Mouse (Mus musculus): ENCODE measurements around the gene Heg1.

Heg1 gene

DNA sequence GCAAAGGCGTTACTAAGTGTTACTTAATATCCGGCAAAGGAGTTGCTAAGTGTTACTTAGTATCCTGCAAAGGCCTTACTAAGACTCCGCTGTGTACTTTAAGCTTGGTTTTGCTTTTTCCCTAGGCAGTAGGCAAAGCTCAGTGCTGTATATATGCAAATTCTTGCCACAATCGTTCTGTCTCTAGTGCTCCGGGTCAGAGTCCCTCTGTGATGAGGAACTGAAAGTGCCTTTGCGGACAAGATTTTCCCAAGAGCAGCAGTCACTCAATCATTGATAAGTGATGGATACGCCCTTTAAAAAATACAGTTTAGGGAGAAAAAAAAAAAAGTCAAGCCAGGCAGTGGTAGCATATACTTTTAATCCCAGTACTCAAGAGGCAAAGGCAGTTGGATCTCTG lies 61.3 kb downstream of the Heg1 start:
- DNase-seq (ENCODE audit: low spot score), result peak; percentile 39

DNA sequence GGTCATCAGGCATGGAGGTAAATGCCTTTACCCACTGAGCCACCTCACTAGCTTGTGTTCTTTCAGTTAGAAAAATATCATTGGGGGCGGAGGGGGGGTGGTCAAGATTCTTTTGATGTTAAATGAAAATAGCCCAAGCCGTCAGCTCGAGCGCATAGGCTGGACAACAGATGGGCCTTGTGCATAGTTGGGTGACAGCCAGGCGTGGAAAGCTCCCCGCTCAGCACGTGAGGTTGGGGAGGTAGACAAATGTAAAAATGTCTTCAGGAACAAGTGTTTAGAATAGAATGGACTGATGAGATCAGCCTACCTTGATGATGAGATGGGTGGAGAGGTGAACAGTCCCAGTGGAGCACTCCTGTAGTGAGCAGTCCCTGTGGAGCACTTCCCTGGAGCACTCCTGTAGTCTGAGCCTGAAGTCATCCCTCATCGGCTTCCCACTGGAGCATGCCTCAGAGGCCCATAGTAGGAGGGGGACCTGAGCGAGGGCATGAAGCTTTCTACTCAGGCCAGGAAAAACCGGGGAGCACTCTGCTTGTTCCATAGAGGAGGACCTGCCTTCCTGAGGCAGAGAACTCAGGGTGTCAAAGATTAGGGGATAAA lies 62.0 kb downstream of the Heg1 start:
- no peak for DNase-seq (ENCODE audit: low spot score)

DNA sequence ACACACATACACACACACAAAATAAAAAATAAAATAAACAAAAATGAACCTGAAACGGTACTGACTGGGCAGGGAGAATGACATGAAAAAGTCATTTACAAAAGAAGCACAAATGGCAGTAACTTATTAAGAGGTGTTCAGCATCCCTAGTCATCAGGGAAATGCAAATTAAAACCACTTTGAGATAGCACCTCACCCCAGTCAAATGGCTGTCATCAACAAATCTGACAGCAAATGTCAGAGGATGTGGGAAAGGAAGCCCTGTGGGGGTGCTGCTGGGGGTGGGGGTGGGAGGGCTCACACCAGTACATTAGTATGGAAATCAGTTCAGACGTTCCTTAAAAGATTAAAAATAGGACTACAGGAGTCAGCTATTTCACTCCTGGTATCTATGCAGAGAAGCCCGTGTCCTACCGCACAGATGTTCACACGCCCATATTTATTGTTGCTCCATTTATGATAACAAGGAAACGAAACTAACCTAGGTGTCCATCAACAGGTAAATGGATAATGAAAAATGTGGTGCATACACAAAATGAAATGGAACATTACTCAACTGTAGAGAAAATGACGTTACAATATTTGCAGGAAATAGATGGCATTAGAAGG lies 63.3 kb downstream of the Heg1 start:
- no peak for DNase-seq (ENCODE audit: low spot score)

- DNase-seq (ENCODE audit: low spot score), result no peak
These were observed 63.8 kb downstream of the Heg1 start for GRCm38 (mm10) chr16:33747994-33748393.

GRCm38 (mm10) chr16:33751152-33751551 lies 67.0 kb downstream of the Heg1 start:
- peak; percentile 50 for DNase-seq (ENCODE audit: low spot score)

- peak; percentile 46 for DNase-seq (ENCODE audit: low spot score)
These were observed 67.4 kb downstream of the Heg1 start for GRCm38 (mm10) chr16:33751590-33751989.

GRCm38 (mm10) chr16:33752904-33753578 lies 68.9 kb downstream of the Heg1 start:
- DNase-seq (ENCODE audit: low spot score), result peak; percentile 26

- DNase-seq (ENCODE audit: low spot score), result no peak
These were observed 71.1 kb downstream of the Heg1 start for GRCm38 (mm10) chr16:33755293-33755692.

- peak; percentile 30 for DNase-seq (ENCODE audit: low spot score)
These were observed 71.8 kb downstream of the Heg1 start for GRCm38 (mm10) chr16:33755961-33756360.

- DNase-seq (ENCODE audit: low spot score), result no peak
These were observed 72.2 kb downstream of the Heg1 start for GRCm38 (mm10) chr16:33756396-33756795.

DNA sequence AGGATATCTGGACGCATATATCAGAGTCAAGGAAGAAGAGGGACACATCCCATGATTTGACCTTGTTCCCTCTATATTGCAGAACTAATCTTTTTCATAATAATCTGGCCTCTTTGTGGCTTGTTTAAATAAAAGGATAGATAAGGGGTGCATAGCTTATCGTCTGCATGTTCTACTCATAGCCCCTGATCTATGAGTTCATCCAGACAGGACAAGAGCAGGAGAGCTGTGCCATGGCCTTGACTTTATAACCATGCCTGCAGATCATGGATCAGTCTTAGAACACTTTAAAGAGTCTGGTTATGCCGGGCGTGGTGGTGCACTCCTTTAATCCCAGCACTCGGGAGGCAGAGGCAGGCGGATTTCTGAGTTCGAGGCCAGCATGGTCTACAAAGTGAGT lies 75.0 kb downstream of the Heg1 start:
- no peak for DNase-seq (ENCODE audit: low spot score)

- no peak for DNase-seq (ENCODE audit: low spot score)
These were observed 76.4 kb downstream of the Heg1 start for GRCm38 (mm10) chr16:33760542-33760941.

DNA sequence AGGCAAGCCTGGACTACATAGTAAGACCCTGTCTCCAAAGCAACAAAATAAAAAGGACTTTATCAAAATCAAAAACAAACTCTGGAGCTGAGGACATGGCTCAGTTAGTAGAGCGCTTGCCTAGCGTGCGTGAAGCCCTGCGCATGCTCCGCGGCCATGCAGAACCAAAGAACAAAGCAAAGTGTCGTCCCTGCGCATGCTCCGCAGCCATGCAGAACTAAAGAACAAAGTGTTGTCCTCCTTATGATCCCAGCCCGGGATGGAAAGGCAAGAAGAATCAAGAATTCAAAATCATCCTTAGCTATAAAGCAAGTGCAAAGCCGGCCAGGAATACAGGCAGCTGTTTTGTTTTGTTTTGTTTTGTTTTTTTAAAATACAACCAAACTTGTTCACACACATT lies 76.8 kb downstream of the Heg1 start:
- no peak for DNase-seq (ENCODE audit: low spot score)

DNA sequence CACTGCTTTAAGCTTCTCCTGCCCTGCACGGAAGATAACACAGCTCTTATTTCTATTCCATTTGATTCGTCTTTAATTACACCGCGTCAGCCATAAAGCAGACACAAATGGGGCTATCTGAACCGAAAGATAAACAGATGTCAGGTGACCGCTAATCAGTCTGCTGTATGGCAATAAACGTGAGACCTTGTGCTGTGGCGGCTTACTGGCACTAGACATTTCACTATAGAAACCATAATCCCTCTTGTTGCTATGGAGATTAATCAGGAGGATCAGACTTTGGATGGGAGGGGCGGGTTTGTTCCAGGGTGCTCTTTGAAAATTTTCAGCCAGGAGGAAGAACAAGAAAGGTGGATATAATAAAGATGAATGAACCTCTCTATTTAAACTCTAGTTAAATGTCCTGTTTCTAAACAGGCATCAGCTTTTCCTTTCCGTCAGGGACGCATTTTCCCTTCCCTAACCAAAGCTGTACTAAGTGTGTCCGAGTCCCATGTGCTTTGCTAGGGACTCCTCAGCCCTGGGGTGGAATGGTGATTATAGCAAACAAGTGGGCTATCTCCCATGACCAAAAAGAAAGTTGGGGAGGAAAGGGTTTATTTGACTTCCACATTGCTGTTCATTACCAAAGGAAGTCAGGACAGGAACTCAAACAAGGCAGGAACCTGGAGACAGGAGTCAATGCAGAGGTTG lies 80.5 kb downstream of the Heg1 start:
- DNase-seq (ENCODE audit: low spot score), result no peak

GRCm38 (mm10) chr16:33765477-33765876 lies 81.3 kb downstream of the Heg1 start:
- no peak for DNase-seq (ENCODE audit: low spot score)

DNA sequence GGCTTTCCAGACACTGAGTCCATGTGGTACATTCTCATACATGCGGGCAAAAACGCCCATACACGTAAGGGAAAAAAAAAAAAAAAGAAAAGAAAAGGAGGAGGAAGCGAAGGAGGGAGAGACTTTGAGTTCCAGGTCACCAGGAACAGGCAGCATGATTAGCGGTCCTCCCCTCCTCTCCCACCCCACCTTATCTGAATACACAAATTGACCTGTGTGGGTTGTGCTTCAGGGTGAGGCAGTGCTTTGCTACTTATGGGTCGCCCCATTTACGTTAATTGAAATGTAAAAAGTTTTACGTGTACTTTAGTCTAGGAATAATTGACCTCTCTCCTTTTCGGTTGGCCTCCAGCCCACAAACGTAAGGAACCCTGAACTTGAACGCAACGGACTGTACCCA lies 82.1 kb downstream of the Heg1 start:
- DNase-seq (ENCODE audit: low spot score), result no peak

DNA sequence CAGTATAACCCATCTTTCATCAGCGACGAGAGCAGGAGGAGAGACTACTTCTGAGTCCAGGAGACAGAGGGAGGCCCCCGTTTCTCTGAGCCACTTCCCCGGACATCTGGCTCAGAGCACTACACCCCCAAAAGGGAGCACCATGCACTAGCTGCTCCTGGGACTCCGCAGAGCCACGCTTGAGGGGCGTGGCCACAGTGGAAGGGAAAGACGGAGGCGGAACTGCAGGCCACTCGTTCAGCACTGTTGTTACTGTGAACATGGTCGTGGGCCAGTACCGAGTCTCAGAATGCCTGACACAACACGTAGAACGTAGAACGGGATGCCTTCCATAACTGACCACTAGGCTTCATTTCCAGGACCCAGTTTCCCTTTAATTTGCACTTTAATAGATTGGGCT lies 82.6 kb downstream of the Heg1 start:
- no peak for DNase-seq (ENCODE audit: low spot score)

GRCm38 (mm10) chr16:33768491-33769278 lies 84.5 kb downstream of the Heg1 start:
- no peak for DNase-seq (ENCODE audit: low spot score)

- DNase-seq (ENCODE audit: low spot score), result peak; percentile 18
These were observed 85.7 kb downstream of the Heg1 start for GRCm38 (mm10) chr16:33769848-33770247.

GRCm38 (mm10) chr16:33770778-33771454 lies 86.7 kb downstream of the Heg1 start:
- DNase-seq (ENCODE audit: low spot score), result no peak

GRCm38 (mm10) chr16:33772809-33773208 lies 88.6 kb downstream of the Heg1 start:
- no peak for DNase-seq (ENCODE audit: low spot score)

GRCm38 (mm10) chr16:33774972-33775371 lies 90.8 kb downstream of the Heg1 start:
- no peak for DNase-seq (ENCODE audit: low spot score)
